Mouse (Mus musculus) forebrain, postnatal 0 days (tissue): Measurements from ENCODE around the gene Cpa4. TPM values are rescaled to one million over a fixed set of nuclear protein-coding genes. Genes with fewer than 3 reads are reported as not detected.

Experiments
- ATAC-seq: fragments of 200-750 bp; cut with Nextera tagmentation; 2 replicates; pipeline ENCODE4 v1.8.0; 2017; ENCODE audit warnings: mild to moderate bottlenecking, moderate library complexity
- DNase-seq: peaks from one replicate; pipeline ENCODE4 v3.0.0-alpha.2; 2015
- H3K27ac ChIP-seq: fragments of 300-500 bp; sonication (generic); 2 replicates; pipeline ENCODE4 v1.5.1; 2014; ENCODE audit warnings: low read depth, mild to moderate bottlenecking, antibody characterized with exemption, low read length, moderate library complexity, mixed read lengths
- H3K27me3 ChIP-seq: fragments of 300-500 bp; sonication (generic); 2 replicates; pipeline ENCODE4 v1.6.1; 2014; ENCODE audit warnings: mild to moderate bottlenecking, low read length, mixed read lengths; ENCODE audit not compliant: insufficient read depth
- H3K36me3 ChIP-seq: fragments of 300-500 bp; sonication (generic); 2 replicates; pipeline ENCODE4 v1.6.1; 2014; ENCODE audit warnings: mild to moderate bottlenecking, moderate library complexity; ENCODE audit not compliant: insufficient read depth
- H3K4me1 ChIP-seq: fragments of 300-500 bp; sonication (generic); 2 replicates; pipeline ENCODE4 v1.6.1; 2014; ENCODE audit warnings: antibody characterized with exemption; ENCODE audit not compliant: insufficient read depth
- H3K4me2 ChIP-seq: fragments of 300-500 bp; sonication (generic); 2 replicates; pipeline ENCODE4 v1.6.1; 2014; ENCODE audit warnings: low read depth, mild to moderate bottlenecking, moderate library complexity
- H3K4me3 ChIP-seq: fragments of 300-500 bp; sonication (generic); 2 replicates; pipeline ENCODE4 v1.5.1; 2014; ENCODE audit warnings: low read depth, low read length, mixed read lengths
- H3K9ac ChIP-seq: fragments of 300-500 bp; sonication (generic); 2 replicates; pipeline ENCODE4 v1.6.1; 2014; ENCODE audit warnings: mild to moderate bottlenecking
- H3K9me3 ChIP-seq: fragments of 300-500 bp; sonication (generic); 2 replicates; pipeline ENCODE4 v1.6.1; 2016; ENCODE audit warnings: low read length
- CTCF ChIP-seq: sonication (generic); IDR thresholded peaks from 2 replicates; pipeline ENCODE4 v1.5.1; 2016; ENCODE audit warnings: antibody characterized with exemption, control low read depth, low read depth
- WGBS: fragments of 180-500 bp; shearing (Covaris S2); extraction: QIAGEN DNeasy Blood & Tissue Kit; methylation state at CpG from one replicate; pipeline ENCODE4 v1.1.7; 2014; 5-methylcytosine and 5-hydroxymethylcytosine counted together
- polyA plus RNA-seq: library from polyadenylated mRNA; unstranded; fragments of >200 nt; fragmentation: Nextera tagmentation; extraction: Ambion mirVana; gene quantifications from 2 replicates; pipeline ENCODE4 v1.2.1, GENCODE M21; 2015
- total RNA-seq: library from RNA; depleted of rRNA; stranded (reverse); fragments of >200 nt; gene quantifications from 2 replicates; pipeline ENCODE4 v1.2.3, GENCODE M21; 2014

Cpa4 gene
- total and polyA plus RNA-seq, 2 experiments from 2014 or later, result 0.38 to 0.88 TPM

DNA sequence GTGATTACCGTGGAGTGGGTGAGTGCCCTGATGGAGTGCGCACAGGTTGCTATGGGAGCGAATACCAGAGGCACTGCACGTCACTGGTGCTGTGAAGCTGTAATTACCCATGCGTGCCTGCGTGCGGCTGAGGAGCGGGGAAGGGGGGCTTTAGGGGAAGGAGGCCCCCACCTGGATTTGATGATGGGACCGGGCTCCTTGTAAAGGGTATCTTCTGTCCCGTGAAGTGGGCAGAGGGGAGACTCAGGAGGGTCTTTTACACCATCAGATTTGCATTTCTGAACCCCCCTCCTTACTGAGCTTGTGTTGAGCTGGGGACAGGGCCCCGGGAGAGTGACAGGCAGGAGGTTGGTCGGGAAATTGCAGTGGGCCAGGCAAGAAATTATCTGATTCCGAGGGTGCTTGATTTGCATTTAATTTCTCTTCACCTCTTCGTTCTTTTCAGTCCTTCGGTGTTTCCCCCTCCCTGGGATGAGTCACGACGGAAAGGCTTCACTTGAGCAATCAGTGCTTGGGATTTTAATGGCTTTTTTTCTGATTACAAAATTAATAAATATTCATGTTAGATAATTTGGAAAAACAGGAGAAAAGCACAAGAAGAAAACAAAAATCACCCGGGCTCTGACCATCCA is 49.9 kb downstream of the Cpa4 start:
- H3K4me1 ChIP-seq, result peaks cover 29% of the 10 kb centered on the region
- H3K9me3 ChIP-seq, result no peaks in the 10 kb centered on the region
- peak overlapping the region; percentile 25 for H3K4me3 ChIP-seq
- peak overlapping the region; percentile 84 for H3K27ac ChIP-seq
- no peaks in the 10 kb centered on the region for H3K27me3 ChIP-seq
- H3K36me3 ChIP-seq, result no peaks in the 10 kb centered on the region
- H3K9ac ChIP-seq, result peak overlapping the region; percentile 53
- peak; percentile 63 for TF ChIP-seq CTCF
- 4% methylated on average over 18 of the region's 18 CpGs for WGBS
- ATAC-seq (peak; percentile 99), DNase-seq (peak; percentile 90)
- peak overlapping the region; percentile 53 for H3K4me2 ChIP-seq

DNA sequence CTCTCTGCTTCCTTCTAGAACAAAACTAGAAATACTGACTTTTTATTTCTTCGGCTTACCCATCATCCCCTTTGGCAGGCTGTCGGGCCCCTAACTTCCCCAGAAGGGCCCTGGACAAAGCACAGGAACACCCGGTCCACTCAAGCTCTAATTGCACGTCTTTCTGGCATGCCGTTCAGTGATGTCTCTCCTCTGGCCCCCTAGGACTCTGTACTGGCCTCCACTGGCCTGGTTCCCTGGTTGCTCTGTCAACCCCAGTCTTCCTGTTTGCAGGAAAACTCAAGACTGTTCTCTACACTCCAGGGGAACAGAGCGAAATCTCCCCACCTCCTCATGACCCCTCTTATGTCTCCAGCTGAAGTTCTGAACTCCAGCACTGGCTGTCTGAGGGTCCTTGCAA is 50.6 kb downstream of the Cpa4 start:
- TF ChIP-seq CTCF, result no peak
- no peaks in the 10 kb centered on the region for H3K9me3 ChIP-seq
- DNase-seq (no peak), ATAC-seq (no peak)
- WGBS, result 27% methylated on average over 6 of the region's 6 CpGs
- no peak overlapping the region for H3K4me3 ChIP-seq
- H3K27me3 ChIP-seq, result no peaks in the 10 kb centered on the region
- H3K9ac ChIP-seq, result no peak overlapping the region
- H3K27ac ChIP-seq, result peak overlapping the region; percentile 84
- H3K4me1 ChIP-seq, result peaks cover 29% of the 10 kb centered on the region
- H3K36me3 ChIP-seq, result no peaks in the 10 kb centered on the region
- 0 out of 2 replicates have a peak overlapping the region, but pooled peaks have one; percentile 53 for H3K4me2 ChIP-seq

GRCm38 (mm10) chr6:30619606-30620005 is 51.4 kb downstream of the Cpa4 start:
- Histone ChIP-seq H3K4me3 (no peak overlapping the region), H3K4me1 (peaks cover 24% of the 10 kb centered on the region), H3K27ac (no peak overlapping the region; the same call in 1 of the 2 replicates), H3K4me2 (no peak overlapping the region), H3K9me3 (no peaks in the 10 kb centered on the region), H3K9ac (no peak overlapping the region), H3K36me3 (no peaks in the 10 kb centered on the region), H3K27me3 (no peaks in the 10 kb centered on the region)
- 58% methylated on average over 5 of the region's 5 CpGs for WGBS
- DNase-seq, result no peak
- no peak for TF ChIP-seq CTCF
- ATAC-seq, result no peak

DNA sequence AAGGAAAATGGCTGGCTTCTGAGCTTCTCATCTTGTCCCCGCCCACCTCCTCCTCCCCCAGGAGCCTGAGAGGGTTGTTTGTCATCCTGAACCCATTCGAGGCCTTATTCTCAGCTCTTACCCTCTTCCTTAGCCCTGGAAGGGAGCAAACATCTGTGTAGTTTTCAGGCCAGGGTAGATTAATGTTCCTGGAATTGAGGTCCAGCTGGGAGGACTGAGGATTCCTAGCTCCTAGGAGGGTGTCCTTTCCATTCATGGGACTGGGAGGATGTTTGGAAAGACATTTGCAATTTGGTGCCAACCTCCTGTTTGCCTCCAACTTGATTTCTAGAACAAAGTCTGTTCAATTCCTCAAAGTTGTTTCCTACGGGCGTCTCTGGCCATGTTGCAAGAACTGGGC is 52.4 kb downstream of the Cpa4 start:
- Histone ChIP-seq H3K27me3 (no peaks in the 10 kb centered on the region), H3K9ac (no peak overlapping the region), H3K4me2 (no peak overlapping the region), H3K27ac (no peak overlapping the region), H3K4me3 (no peak overlapping the region), H3K4me1 (peaks cover 22% of the 10 kb centered on the region), H3K36me3 (no peaks in the 10 kb centered on the region), H3K9me3 (no peaks in the 10 kb centered on the region)
- WGBS, result 79% methylated on average over 4 of the region's 4 CpGs
- no peak for DNase-seq
- TF ChIP-seq CTCF, result no peak
- ATAC-seq, result no peak

DNA sequence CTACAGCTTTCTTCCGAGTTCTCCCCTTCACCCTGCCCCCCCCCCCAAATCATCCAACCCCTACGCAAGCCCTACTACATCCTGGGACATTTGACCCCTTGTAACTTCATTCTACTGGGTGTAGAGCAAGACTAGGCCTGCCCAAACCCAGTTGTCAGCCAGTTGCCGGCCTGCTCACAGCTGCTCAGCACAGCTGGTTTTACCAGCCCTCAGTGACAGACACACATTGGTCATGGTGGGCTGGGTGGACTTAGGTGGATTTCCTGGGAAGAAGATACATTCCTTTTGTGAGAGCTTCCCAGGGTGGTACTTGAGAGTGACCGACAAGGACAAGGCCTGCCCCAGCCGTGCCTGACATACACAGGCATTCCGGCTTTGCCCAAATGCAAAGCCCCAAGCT is 52.8 kb downstream of the Cpa4 start:
- 91% methylated on average over 6 of the region's 6 CpGs for WGBS
- DNase-seq, result no peak

DNA sequence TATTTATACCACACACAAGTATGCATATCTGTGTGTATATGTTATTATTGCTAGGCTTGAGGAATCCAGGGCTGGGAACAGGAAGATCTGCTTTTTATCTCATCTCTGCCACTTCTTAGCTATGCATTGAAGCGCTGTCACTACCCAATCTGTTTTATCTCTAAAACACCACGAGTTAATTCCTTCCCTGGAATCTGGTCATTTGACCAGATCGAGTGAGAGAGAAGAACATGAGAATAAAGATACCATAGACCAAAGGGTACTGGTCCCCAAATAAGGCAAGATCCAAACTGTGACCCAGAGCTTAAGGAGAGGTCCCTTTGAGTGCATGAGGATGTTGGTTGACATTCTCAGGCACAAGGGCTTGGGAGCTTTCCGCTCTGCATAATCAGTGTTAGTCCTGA is 53.8 kb downstream of the Cpa4 start:
- Histone ChIP-seq H3K9ac (no peak overlapping the region), H3K4me1 (peaks cover 12% of the 10 kb centered on the region; the same call in 1 of the 2 replicates), H3K36me3 (no peaks in the 10 kb centered on the region), H3K4me3 (no peak overlapping the region), H3K4me2 (no peak overlapping the region), H3K9me3 (no peaks in the 10 kb centered on the region), H3K27me3 (no peaks in the 10 kb centered on the region), H3K27ac (no peak overlapping the region)
- no peak for ATAC-seq
- 86% methylated on average over 4 of the region's 4 CpGs for WGBS
- DNase-seq, result no peak
- TF ChIP-seq CTCF, result no peak

More for the DNA sequence above, 52.8 kb downstream of the Cpa4 start:
- H3K36me3 ChIP-seq, result no peaks in the 10 kb centered on the region
- no peak overlapping the region for H3K4me2 ChIP-seq
- TF ChIP-seq CTCF, result no peak
- no peak overlapping the region for H3K27ac ChIP-seq
- ATAC-seq, result no peak
- H3K9me3 ChIP-seq, result no peaks in the 10 kb centered on the region
- H3K9ac ChIP-seq, result no peak overlapping the region
- H3K4me3 ChIP-seq, result no peak overlapping the region
- peaks cover 22% of the 10 kb centered on the region for H3K4me1 ChIP-seq
- no peaks in the 10 kb centered on the region for H3K27me3 ChIP-seq

DNA sequence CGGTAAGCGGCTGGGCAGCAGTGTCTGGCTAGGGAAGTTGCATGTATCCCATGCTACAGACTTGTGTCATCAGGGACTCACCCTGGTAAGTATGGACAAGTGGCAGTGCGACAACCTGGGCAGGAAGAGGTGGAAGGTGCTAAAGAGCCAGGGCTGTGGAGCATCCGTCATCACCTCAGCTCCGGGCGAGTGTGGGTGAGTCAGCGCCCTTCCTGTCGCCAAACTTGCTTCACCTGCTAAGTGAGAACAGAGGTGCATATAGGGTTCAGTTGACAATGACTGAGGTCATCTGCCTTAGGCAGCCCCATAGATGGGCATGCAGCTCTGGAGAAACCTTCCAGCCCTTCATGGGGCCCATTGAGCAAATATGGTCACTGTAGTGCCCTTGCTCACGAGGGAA is 56.6 kb downstream of the Cpa4 start:
- 92% methylated on average over 9 of the region's 9 CpGs for WGBS
- no peaks in the 10 kb centered on the region for H3K4me1 ChIP-seq
- no peak for ATAC-seq
- no peak for DNase-seq
- H3K27me3 ChIP-seq, result no peaks in the 10 kb centered on the region
- TF ChIP-seq CTCF, result no peak
- no peak overlapping the region for H3K4me3 ChIP-seq
- H3K36me3 ChIP-seq, result no peaks in the 10 kb centered on the region
- H3K9me3 ChIP-seq, result no peaks in the 10 kb centered on the region
- H3K27ac ChIP-seq, result no peak overlapping the region
- H3K9ac ChIP-seq, result no peak overlapping the region
- H3K4me2 ChIP-seq, result no peak overlapping the region
